Mouse (Mus musculus) right cerebral cortex, postnatal 10 days (tissue): ENCODE measurements at regions not wholly inside any gene's neighbourhood (a gene's known extent, or its start where the extent isn't known, plus 50 kb on each side); places are given as distances from the start of the nearest gene placed in this dataset.
A peak's percentile ranks its signal among the peaks of the same experiment; 100 is the strongest.

Experiments
- DNase-seq, 2 experiments: peaks; one replicate each; pipeline ENCODE4 v3.0.0; 2021; ENCODE audit warnings: low spot score in 2 of 2

GRCm38 (mm10) chr17:93260366-93261205, 61.8 kb downstream of the Adcyap1 start:
- no peak for DNase-seq

GRCm38 (mm10) chr17:93261206-93261504, 62.3 kb downstream of the Adcyap1 start:
- no peak for DNase-seq

GRCm38 (mm10) chr17:93306121-93306520, 107.3 kb downstream of the Adcyap1 start:
- DNase-seq, result no peak

GRCm38 (mm10) chr17:93312139-93312538, 113.3 kb downstream of the Adcyap1 start:
- no peak for DNase-seq

- no peak for DNase-seq
Observed at GRCm38 (mm10) chr17:93312640-93313309, 114.0 kb downstream of the Adcyap1 start.

GRCm38 (mm10) chr17:93313310-93313688, 114.5 kb downstream of the Adcyap1 start:
- no peak for DNase-seq

GRCm38 (mm10) chr17:93314144-93314543, 115.3 kb downstream of the Adcyap1 start:
- no peak for DNase-seq

GRCm38 (mm10) chr17:93321482-93321881, 122.7 kb downstream of the Adcyap1 start:
- DNase-seq, result no peak

GRCm38 (mm10) chr17:93337576-93337975, 138.8 kb downstream of the Adcyap1 start:
- no peak for DNase-seq

GRCm38 (mm10) chr17:93355238-93355637, 156.4 kb downstream of the Adcyap1 start:
- no peak for DNase-seq

- DNase-seq, result no peak
Observed at GRCm38 (mm10) chr17:93362926-93363325, 164.1 kb downstream of the Adcyap1 start.

GRCm38 (mm10) chr17:93377453-93378091, 178.8 kb downstream of the Adcyap1 start:
- DNase-seq, result no peak

- DNase-seq, result no peak
Observed at GRCm38 (mm10) chr17:93379789-93380398, 181.1 kb downstream of the Adcyap1 start.

GRCm38 (mm10) chr17:93390256-93390655, 191.4 kb downstream of the Adcyap1 start:
- DNase-seq, result no peak

GRCm38 (mm10) chr17:93409329-93409728, 210.5 kb downstream of the Adcyap1 start:
- peak; percentile 20 to 23 for DNase-seq
